Mouse (Mus musculus) embryonic fibroblast, embryonic 13.5 days (primary cell): Measurements from ENCODE around the gene Tcea3.

Experiments used
- CTCF ChIP-seq: IDR thresholded peaks from 2 replicates; pipeline ENCODE4 v1.5.1; 2011; ENCODE audit warnings: mild to moderate bottlenecking, control low read depth, low read length, moderate library complexity, borderline replicate concordance; ENCODE audit not compliant: insufficient read depth
- POLR2A ChIP-seq: IDR thresholded peaks from 2 replicates; pipeline ENCODE4 v1.6.1; 2011; ENCODE audit warnings: low read depth, mild to moderate bottlenecking, control low read depth, low read length, moderate library complexity

GRCm38 (mm10) chr4:136312616-136313015 is 65.1 kb downstream of the Tcea3 start:
- TF ChIP-seq CTCF: no peak
- no peak for TF ChIP-seq POLR2A
